Mouse (Mus musculus): ENCODE measurements at regions not wholly inside any gene's neighbourhood (a gene's known extent, or its start where the extent isn't known, plus 50 kb on each side); places are given as distances from the start of the nearest gene placed in this dataset.

DNA sequence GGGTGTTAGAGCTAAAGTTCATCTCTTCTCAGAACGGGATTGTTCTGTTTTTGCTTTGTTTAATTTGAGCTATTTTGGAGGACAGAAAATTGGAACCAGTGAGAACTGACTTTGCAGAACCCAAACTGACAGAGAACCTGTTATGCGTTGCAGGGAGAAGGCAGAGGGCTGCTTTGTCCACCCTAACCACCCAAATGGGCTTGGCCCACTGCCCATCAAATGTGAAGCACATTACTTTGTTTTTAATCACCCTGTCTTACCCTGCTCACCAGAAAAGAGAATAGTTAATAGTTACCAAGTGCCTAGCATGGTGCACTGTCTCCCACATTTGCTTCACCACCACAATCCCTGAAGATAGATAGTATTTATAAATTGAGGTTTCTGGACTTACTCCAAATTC, 163.0 kb upstream of the Tas2r134 start:
- TF ChIP-seq CTCF (conservative IDR thresholded peaks at IDR 0.05; ENCODE audit: insufficient read depth, insufficient read length, low read depth, low read length) (no peak), POLR2A (IDR thresholded peaks at IDR 0.05; ENCODE audit: low read depth, low read length) (no peak)

All from kidney, adult 2 months (tissue).